Mouse (Mus musculus) adrenal gland, adult 18-20 months (tissue): ENCODE data around the gene 2610042L04Rik. TPM values are rescaled to one million over a fixed set of nuclear protein-coding genes. Genes with fewer than 3 reads are reported as not detected.
A peak's percentile ranks its signal among the peaks of the same experiment; 100 is the strongest.
"Not testable (repeated sequence)": the region's sequence is repeated elsewhere in the genome, so short reads cannot be mapped to it uniquely, and the experiment has no call there.

Source experiments
- DNase-seq, 2 experiments: peaks; one replicate each; pipeline ENCODE4 v3.0.0; 2021 to 2022; ENCODE audit warnings: low spot score in 2 of 2
- long read RNA-seq, 2 experiments: library from polyadenylated mRNA; stranded (forward); transcript quantifications; one replicate each; pipeline ENCODE4 v2.0.0; 2021
- total RNA-seq, 2 experiments: library from RNA; stranded (reverse); gene quantifications; 1 replicate in 1 of 2; 2 replicates in 1 of 2; pipeline ENCODE4 v1.2.3; 2021

Gene 2610042L04Rik
- total RNA-seq = not detected
- long read RNA-seq, experiment 1 = 0 reads
- long read RNA-seq, experiment 2 = 0 reads

DNA sequence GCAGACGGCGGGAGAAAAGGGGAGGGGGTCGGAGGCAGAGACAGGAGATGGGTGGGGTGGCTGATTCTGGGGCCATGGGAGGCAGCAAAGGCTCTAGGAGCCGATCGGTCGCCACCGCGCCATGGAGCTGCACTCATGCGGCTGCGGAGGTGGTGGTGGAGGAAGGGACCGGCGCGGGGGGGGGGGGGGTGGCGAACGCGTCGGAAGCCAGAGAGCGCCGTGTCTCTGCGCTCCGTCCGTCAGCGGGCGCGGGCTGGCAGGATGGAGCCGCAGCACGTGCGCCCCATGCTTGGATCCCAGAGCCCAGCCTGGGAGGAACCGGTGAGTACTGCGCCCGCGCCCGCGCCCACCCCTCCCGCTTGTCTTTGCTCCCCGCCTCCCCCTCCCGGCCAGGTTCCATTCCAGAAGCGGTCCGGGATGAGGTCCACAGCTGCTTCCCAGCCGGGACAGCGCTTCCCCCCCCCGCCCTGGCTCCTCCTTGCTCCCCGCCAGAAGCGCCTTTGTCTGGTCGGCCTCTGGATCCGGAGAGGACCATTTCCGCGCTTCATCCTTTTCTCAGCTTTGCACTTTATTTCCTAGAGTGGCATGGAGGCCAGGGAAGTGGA lies at the start of gene 2610042L04Rik:
Gene 2610042L04Rik (plus strand): TSS at position 288 of the 605 bp plus-strand sequence.
- not testable (repeated sequence) for DNase-seq

- not testable (repeated sequence) for DNase-seq
Measured at GRCm38 (mm10) chr14:4316983-4317382, 17.6 kb upstream of the 2610042L04Rik start, which contains the start of gene Gm3149. Gene Gm3149 (plus strand): TSS chr14:4317283.

DNA sequence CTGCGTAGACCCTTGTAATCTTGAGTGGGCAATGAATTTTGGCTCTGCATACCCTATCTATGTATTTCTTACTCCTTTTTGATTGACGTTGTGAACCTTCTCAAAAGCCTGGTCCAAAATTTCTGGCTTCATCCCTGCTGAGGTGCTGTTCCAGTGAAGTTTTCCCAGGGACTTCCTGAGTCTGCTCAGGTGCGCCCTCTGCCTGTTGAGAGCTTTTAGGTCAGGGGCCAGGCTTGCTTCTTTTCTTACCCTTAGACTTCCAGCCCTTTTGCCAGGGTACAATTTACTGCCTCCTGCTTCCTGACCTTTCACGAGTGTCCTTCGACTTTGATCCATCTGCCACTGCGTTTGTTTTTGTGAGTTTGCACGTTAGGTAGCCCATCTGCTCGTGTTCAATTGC lies 943 bp downstream of the 2610042L04Rik start:
- not testable (repeated sequence) for DNase-seq

- DNase-seq = not testable (repeated sequence)
Measured at GRCm38 (mm10) chr14:4368991-4369390, 34.4 kb downstream of the 2610042L04Rik start.

DNA sequence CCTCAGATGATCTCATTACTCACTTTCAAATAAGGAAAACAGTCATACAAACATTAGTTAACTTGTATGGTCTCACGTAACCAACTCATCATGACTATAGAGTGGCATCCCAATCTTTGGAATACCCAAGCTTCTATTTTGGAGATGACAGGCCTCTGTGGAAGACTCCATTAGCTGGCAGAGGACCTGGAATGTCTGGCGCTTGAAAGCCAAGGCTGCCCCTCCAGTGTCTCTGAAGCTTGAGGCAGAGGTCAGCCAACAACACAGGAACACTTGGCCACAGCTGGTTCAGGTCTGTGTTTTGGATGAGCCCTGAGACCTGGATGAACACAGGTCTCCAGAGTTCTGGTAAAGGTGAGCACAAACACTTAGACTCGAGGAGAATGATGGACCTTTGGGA lies 35.1 kb downstream of the 2610042L04Rik start:
- not testable (repeated sequence) for DNase-seq

GRCm38 (mm10) chr14:4377871-4378270 lies 43.3 kb downstream of the 2610042L04Rik start:
- DNase-seq = not testable (repeated sequence)

DNA sequence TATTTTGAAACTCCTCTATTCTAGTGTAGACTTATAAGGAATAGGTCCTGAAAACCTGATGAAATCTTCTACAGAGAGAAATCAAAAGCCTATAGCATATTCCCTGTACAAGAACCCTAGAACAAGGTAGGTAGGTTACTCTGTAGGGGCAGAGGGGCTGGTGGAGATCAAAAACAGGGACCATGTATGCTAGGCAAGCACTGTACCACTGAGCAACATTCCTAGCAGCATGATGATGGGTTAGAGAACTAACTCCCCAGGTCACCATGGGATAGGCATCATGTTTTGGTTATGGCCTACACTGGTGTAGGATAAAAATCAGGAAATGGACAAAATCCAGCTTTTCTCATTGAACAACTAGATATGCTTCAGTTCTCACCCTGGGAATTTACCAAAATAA lies 51.0 kb downstream of the 2610042L04Rik start:
- DNase-seq = not testable (repeated sequence)

GRCm38 (mm10) chr14:4392841-4393530 lies 58.4 kb downstream of the 2610042L04Rik start:
- DNase-seq = not testable (repeated sequence)

DNA sequence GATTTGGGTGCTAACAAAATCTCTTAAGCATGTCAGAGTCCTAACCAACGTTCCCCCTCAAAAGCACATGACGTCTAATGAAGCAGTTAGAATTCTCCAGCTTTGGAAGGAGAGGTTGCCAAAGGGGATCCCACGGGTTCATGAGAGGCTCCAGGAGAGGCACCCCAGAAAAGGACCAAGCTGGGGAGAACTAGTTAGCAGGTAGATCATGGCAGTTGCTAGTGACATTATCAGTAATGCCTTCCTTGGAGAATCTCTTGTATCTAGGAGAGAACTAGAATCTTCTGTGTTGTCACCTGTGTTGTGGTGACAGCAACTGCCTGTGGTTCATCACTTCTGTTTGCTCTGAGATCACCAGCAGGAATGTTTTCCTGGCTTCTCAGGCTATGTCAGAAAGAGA lies 62.7 kb downstream of the 2610042L04Rik start, which contains the start of gene Gm3159:
Gene Gm3159 (plus strand): TSS at position 301 of the 400 bp plus-strand sequence.
- not testable (repeated sequence) for DNase-seq

DNA sequence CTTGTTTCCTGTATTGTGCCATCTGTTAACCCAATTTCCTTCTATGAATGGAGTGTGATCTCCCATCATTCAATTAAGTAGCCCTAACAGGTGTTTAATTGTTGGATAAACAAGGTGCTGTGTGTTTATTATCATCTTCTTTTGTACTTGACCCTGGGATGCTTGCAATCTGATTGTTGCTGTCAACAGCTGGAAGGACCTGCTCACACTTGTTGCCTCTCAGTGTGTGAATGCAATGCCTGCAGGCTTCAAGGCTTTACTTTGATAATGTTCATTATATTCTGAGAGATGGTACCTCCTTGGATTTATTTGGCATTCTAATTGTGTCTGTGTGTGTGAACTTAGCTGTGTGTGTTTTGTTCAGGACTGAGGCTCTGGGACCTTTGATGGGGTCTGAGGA lies 64.1 kb downstream of the 2610042L04Rik start:
- DNase-seq = not testable (repeated sequence)

- DNase-seq = peak in 1 of 2 experiments; percentile 20
Measured at GRCm38 (mm10) chr14:4400115-4400789, 65.7 kb downstream of the 2610042L04Rik start.

GRCm38 (mm10) chr14:4401245-4401644 lies 66.7 kb downstream of the 2610042L04Rik start:
- not testable (repeated sequence) for DNase-seq

- DNase-seq = not testable (repeated sequence)
Measured at GRCm38 (mm10) chr14:4403840-4404239, 69.3 kb downstream of the 2610042L04Rik start.

Other genes with a start within 250 kb of the 2610042L04Rik start
- gene Gm8108, start 224.2 kb upstream of the 2610042L04Rik start, total RNA-seq = under 1 TPM; 0.32 to 0.36 TPM
- gene Gm3127, start 169.7 kb upstream of the 2610042L04Rik start, total RNA-seq = not detected
- not detected for gene Gm2974, start 152.2 kb upstream of the 2610042L04Rik start, total RNA-seq
- not detected for gene Gm3138, start 85.1 kb upstream of the 2610042L04Rik start, total RNA-seq
- gene Gm3149, start 17.5 kb upstream of the 2610042L04Rik start, total RNA-seq = not detected
- not detected for gene Gm3159, start 62.8 kb downstream of the 2610042L04Rik start, total RNA-seq
- not detected for gene Gm3164, start 80.7 kb downstream of the 2610042L04Rik start, total RNA-seq
- gene Gm3173, start 96.2 kb downstream of the 2610042L04Rik start, total RNA-seq = not detected
- not detected for gene Gm3182, start 147.0 kb downstream of the 2610042L04Rik start, total RNA-seq
- gene Gm3047, start 220.6 kb downstream of the 2610042L04Rik start, total RNA-seq = not detected